Mouse (Mus musculus): Measurements from ENCODE around the gene Fto. TPM values are rescaled to one million over a fixed set of nuclear protein-coding genes. Genes with fewer than 3 reads are reported as not detected.

Gene Fto
- polyA plus RNA-seq, 1 experiment = 39.7 TPM

GRCm38 (mm10) chr8:91378846-91379499, 65.6 kb downstream of the Fto start:
- DNase-seq = peak; percentile 77
- WGBS = 51% methylated on average over 13 of the region's 13 CpGs
- Histone ChIP-seq H3K4me1 (ENCODE audit: control insufficient read depth, insufficient read depth, low read length) (peaks cover 13% of the 10 kb centered on the region), H3K4me3 (replicated peaks; ENCODE audit: extremely low read depth, low read depth, low read length) (no peak overlapping the region)
- TF ChIP-seq CTCF (IDR thresholded peaks at IDR 0.05; ENCODE audit: insufficient read depth, low read length) = peak; percentile 84
- no peak for TF ChIP-seq POLR2A (IDR thresholded peaks at IDR 0.05; ENCODE audit: borderline replicate concordance, extremely low read depth, low read depth, low read length)

- WGBS = 50% methylated on average over 10 of the region's 10 CpGs
- Histone ChIP-seq H3K4me1 (ENCODE audit: control insufficient read depth, insufficient read depth, low read length) (peaks cover 13% of the 10 kb centered on the region), H3K4me3 (replicated peaks; ENCODE audit: extremely low read depth, low read depth, low read length) (no peak overlapping the region)
- no peak for TF ChIP-seq POLR2A (IDR thresholded peaks at IDR 0.05; ENCODE audit: borderline replicate concordance, extremely low read depth, low read depth, low read length)
- TF ChIP-seq CTCF (IDR thresholded peaks at IDR 0.05; ENCODE audit: insufficient read depth, low read length) = no peak
- no peak for DNase-seq
Observed at GRCm38 (mm10) chr8:91380796-91381542, 67.6 kb downstream of the Fto start.

DNA sequence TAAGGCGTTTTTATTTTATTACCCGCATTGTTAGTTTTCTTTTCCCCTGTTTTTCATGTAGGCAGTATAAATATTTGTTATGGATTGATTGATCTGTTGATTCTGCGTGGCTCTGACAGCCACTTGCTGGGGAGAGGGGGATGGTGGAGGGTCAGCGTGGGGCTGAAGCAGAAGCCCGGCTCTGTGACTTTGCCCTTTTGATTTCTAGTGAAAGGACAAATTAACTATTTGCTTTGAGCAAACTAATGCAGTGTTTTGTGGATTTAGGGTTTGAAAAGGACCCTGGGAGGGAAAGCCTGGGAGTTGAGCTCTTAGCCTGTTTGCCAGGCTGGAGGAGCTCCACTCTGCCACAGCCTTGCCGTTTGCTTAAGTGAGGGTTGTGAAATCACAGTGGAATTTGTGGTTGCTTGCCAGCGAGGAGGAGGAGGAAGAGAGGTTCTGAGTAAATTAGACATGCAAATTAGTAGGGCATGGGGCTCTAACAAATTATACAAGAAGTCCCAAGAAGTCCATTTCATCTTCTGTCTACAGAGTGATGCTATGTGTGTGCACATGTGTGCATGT, 68.3 kb downstream of the Fto start:
- peak; percentile 62 for DNase-seq
- Histone ChIP-seq H3K4me1 (ENCODE audit: control insufficient read depth, insufficient read depth, low read length) (peaks cover 7% of the 10 kb centered on the region), H3K4me3 (replicated peaks; ENCODE audit: extremely low read depth, low read depth, low read length) (no peak overlapping the region)
- TF ChIP-seq CTCF (IDR thresholded peaks at IDR 0.05; ENCODE audit: insufficient read depth, low read length) = no peak
- no peak for TF ChIP-seq POLR2A (IDR thresholded peaks at IDR 0.05; ENCODE audit: borderline replicate concordance, extremely low read depth, low read depth, low read length)
- 29% methylated on average over 7 of the region's 7 CpGs for WGBS

GRCm38 (mm10) chr8:91383210-91383609, 69.9 kb downstream of the Fto start:
- no peak for DNase-seq
- H3K4me1 ChIP-seq (ENCODE audit: control insufficient read depth, insufficient read depth, low read length) = 0 out of 2 replicates have a peak, but pooled peaks cover 3% of the 10 kb centered on the region
- TF ChIP-seq CTCF (IDR thresholded peaks at IDR 0.05; ENCODE audit: insufficient read depth, low read length) (no peak), POLR2A (IDR thresholded peaks at IDR 0.05; ENCODE audit: borderline replicate concordance, extremely low read depth, low read depth, low read length) (no peak)
- WGBS = 54% methylated on average over 3 of the region's 3 CpGs
- no peak overlapping the region for H3K4me3 ChIP-seq (replicated peaks; ENCODE audit: extremely low read depth, low read depth, low read length)

DNA sequence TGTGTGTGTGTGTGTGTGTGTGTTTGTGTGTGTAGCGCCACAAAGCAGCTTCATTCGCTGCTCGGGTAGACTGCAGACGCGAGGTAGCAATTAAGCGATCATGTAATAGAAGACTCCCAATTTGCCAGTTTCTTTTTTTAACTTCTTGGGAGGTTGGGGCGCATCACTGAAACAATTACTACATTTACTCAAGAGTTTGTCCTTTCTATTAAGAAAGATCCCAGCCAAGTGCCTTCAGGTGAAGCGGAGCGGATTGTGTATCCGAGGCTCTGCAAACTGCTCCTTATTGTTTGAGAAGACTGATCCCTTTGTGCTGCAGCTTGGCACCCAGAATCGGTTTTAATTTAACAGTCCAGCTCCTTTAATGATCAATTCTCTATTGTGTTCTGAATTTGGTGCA, 70.5 kb downstream of the Fto start:
- 79% methylated on average over 11 of the region's 11 CpGs for WGBS
- Histone ChIP-seq H3K4me1 (ENCODE audit: control insufficient read depth, insufficient read depth, low read length) (0 out of 2 replicates have a peak, but pooled peaks cover 3% of the 10 kb centered on the region), H3K4me3 (replicated peaks; ENCODE audit: extremely low read depth, low read depth, low read length) (no peak overlapping the region)
- no peak for DNase-seq
- TF ChIP-seq CTCF (IDR thresholded peaks at IDR 0.05; ENCODE audit: insufficient read depth, low read length) = no peak
- no peak for TF ChIP-seq POLR2A (IDR thresholded peaks at IDR 0.05; ENCODE audit: borderline replicate concordance, extremely low read depth, low read depth, low read length)

- H3K4me3 ChIP-seq (replicated peaks; ENCODE audit: extremely low read depth, low read depth, low read length) = no peak overlapping the region
- WGBS = 78% methylated on average over 3 of the region's 3 CpGs
- TF ChIP-seq CTCF (IDR thresholded peaks at IDR 0.05; ENCODE audit: insufficient read depth, low read length) (no peak), POLR2A (IDR thresholded peaks at IDR 0.05; ENCODE audit: borderline replicate concordance, extremely low read depth, low read depth, low read length) (no peak)
- DNase-seq = no peak
- H3K4me1 ChIP-seq (ENCODE audit: control insufficient read depth, insufficient read depth, low read length) = peaks cover 3% of the 10 kb centered on the region; the same call in 1 of the 2 replicates
Observed at GRCm38 (mm10) chr8:91384389-91384788, 71.1 kb downstream of the Fto start.

DNA sequence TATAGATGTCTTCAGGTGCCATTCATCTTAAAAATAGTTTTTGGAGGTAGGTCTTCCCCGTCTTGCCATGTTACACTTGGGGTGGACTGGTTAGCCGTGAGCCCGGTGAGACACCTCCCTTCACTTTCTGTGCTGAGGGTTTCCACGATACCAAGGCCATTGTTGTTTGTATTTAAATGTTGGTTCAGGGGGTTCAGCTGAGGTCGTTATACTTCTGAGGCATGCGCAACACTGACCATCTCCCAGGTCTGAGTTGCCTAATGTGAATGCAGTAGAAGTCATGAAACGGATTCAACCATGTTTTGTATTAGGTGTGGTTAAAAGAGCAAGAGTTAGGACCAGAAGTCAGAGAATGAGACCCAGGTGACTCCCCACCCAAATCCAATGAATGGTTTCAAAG, 72.5 kb downstream of the Fto start:
- Histone ChIP-seq H3K4me1 (ENCODE audit: control insufficient read depth, insufficient read depth, low read length) (peaks cover 8% of the 10 kb centered on the region), H3K4me3 (replicated peaks; ENCODE audit: extremely low read depth, low read depth, low read length) (no peak overlapping the region)
- DNase-seq = no peak
- 90% methylated on average over 7 of the region's 7 CpGs for WGBS
- TF ChIP-seq CTCF (IDR thresholded peaks at IDR 0.05; ENCODE audit: insufficient read depth, low read length) = no peak
- TF ChIP-seq POLR2A (IDR thresholded peaks at IDR 0.05; ENCODE audit: borderline replicate concordance, extremely low read depth, low read depth, low read length) = no peak

DNA sequence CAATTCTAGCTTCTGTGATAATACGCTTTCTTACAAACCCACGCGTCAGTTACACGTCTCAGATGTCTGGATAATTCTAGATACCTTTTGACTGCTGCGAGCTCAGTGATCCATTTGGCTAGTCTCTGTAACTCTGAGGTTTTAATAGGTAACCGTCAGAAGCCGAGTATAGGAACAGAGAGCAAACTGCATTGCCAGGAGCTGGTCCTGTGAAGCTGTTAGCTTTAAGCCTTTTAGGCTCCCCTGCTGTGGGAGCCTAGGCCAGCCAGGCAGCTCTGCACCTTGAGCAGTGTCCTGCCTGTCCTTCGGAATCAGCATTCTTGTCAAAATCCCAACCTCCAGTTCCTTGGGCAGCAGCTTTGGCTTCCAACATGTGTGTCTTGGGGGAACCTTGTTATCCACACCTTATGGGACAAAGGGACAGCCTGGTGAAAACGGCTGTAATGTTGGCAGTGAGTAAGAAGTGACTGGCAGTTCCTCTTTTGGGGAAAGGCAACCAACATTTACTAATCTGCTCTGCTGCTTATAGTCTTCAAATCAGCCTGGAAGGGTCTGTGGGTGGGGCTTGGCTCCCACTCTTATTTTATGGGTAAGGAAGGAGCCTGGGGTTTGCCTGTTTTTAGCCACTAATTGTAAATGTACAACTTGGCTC, 77.2 kb downstream of the Fto start:
- peaks cover 19% of the 10 kb centered on the region for H3K4me1 ChIP-seq (ENCODE audit: control insufficient read depth, insufficient read depth, low read length)
- 80% methylated on average over 9 of the region's 9 CpGs for WGBS
- DNase-seq = no peak

GRCm38 (mm10) chr8:91392261-91392660, 78.9 kb downstream of the Fto start:
- no peak overlapping the region for H3K4me3 ChIP-seq (replicated peaks; ENCODE audit: extremely low read depth, low read depth, low read length)
- peaks cover 22% of the 10 kb centered on the region for H3K4me1 ChIP-seq (ENCODE audit: control insufficient read depth, insufficient read depth, low read length)
- no peak for TF ChIP-seq POLR2A (IDR thresholded peaks at IDR 0.05; ENCODE audit: borderline replicate concordance, extremely low read depth, low read depth, low read length)
- no peak for TF ChIP-seq CTCF (IDR thresholded peaks at IDR 0.05; ENCODE audit: insufficient read depth, low read length)
- DNase-seq = no peak
- 50% methylated on average over 7 of the region's 7 CpGs for WGBS

More for the DNA sequence above, 77.2 kb downstream of the Fto start:
- TF ChIP-seq POLR2A (IDR thresholded peaks at IDR 0.05; ENCODE audit: borderline replicate concordance, extremely low read depth, low read depth, low read length) (no peak), CTCF (IDR thresholded peaks at IDR 0.05; ENCODE audit: insufficient read depth, low read length) (no peak)
- H3K4me3 ChIP-seq (replicated peaks; ENCODE audit: extremely low read depth, low read depth, low read length) = no peak overlapping the region

Data from lung, adult 2 months (tissue).